Comparison of ENCODE assay signal across 10 mouse cellular contexts in genomic region chr15:89376957-89377356, GRCm38 (mm10). TPM values are rescaled to one million over a fixed set of nuclear protein-coding genes. Genes with fewer than 3 reads are reported as not detected.
DNase-seq lines count a peak whose midpoint lies in the region; ATAC-seq and TF ChIP-seq lines count a peak whose summit lies in the region.
"Had no signal": no experiment of that assay in that cellular context is flagged by ENCODE, and none has a peak within 500 bp of the region (broad histone marks: within the 10 kb centered on the region; RNA-seq: fewer than 3 reads in every experiment).

Tymp (minus strand) TSS chr15:89377039.

- peaks cover 4% of the 10 kb centered on the region for H3K36me3 ChIP-seq in heart, embryonic 11.5 days (ENCODE audit: control insufficient read depth, insufficient read depth, low read length)
- H3K36me3 ChIP-seq in embryonic facial prominence, embryonic 15.5 days = peaks cover 6% of the 10 kb centered on the region
- H3K36me3 ChIP-seq in liver, embryonic 13.5 days = peaks cover 10% of the 10 kb centered on the region

- H3K9me3 ChIP-seq in heart, embryonic 11.5 days (replicated peaks; ENCODE audit: control insufficient read depth, low read length) = no peaks in the 10 kb centered on the region
- H3K9me3 ChIP-seq in embryonic facial prominence, embryonic 15.5 days (replicated peaks) = no peaks in the 10 kb centered on the region
- no peaks in the 10 kb centered on the region for H3K9me3 ChIP-seq in liver, embryonic 13.5 days (replicated peaks)
- H3K9me3 ChIP-seq: forebrain, embryonic 15.5 days had no signal

- H3K4me2 ChIP-seq in heart, embryonic 11.5 days = peak within 1 kb of the TSS; percentile 31
- H3K4me2 ChIP-seq in embryonic facial prominence, embryonic 15.5 days (replicated peaks) = peak within 1 kb of the TSS; percentile 12
- peak within 1 kb of the TSS; percentile 69 for H3K4me2 ChIP-seq in liver, embryonic 13.5 days

- no peak within 1 kb of the TSS for H3K9ac ChIP-seq in heart, embryonic 11.5 days (ENCODE audit: low read depth, low read length)
- H3K9ac ChIP-seq in embryonic facial prominence, embryonic 15.5 days = no peak within 1 kb of the TSS
- no peak within 1 kb of the TSS for H3K9ac ChIP-seq in liver, embryonic 13.5 days

- peak within 1 kb of the TSS; percentile 14; the same call in 1 of the 2 replicates for H3K4me3 ChIP-seq in heart, embryonic 11.5 days (ENCODE audit: low read depth, low read length)
- H3K4me3 ChIP-seq in lung, adult 2 months (replicated peaks; ENCODE audit: extremely low read depth, low read depth, low read length) = no peak within 1 kb of the TSS
- H3K4me3 ChIP-seq in embryonic facial prominence, embryonic 15.5 days (replicated peaks) = no peak within 1 kb of the TSS
- H3K4me3 ChIP-seq in liver, embryonic 13.5 days (replicated peaks) = no peak within 1 kb of the TSS
- H3K4me3 ChIP-seq in layer of hippocampus, adult 2 months = no peak within 1 kb of the TSS

- 15% methylated on average over 16 of the region's 16 CpGs for WGBS in heart, embryonic 11.5 days (ENCODE audit: insufficient replicate concordance)
- WGBS in lung, adult 2 months = 48% methylated on average over 16 of the region's 16 CpGs
- 15% methylated on average over 16 of the region's 16 CpGs for WGBS in embryonic facial prominence, embryonic 15.5 days
- WGBS in liver, embryonic 13.5 days (ENCODE audit: insufficient replicate concordance) = 43% methylated on average over 16 of the region's 16 CpGs

- no peak for ATAC-seq in heart, embryonic 11.5 days (replicated peaks; ENCODE audit: insufficient number of reproducible peaks, low FRiP score, low TSS enrichment)
- no peak for ATAC-seq in embryonic facial prominence, embryonic 15.5 days (ENCODE audit: insufficient number of reproducible peaks, low FRiP score, low TSS enrichment, low read depth)
- ATAC-seq in liver, embryonic 13.5 days (ENCODE audit: low read depth) = no peak
- no peak for ATAC-seq in erythroid progenitor cell, adult 5-6 weeks (replicated peaks; ENCODE audit: low FRiP score, poor library complexity, severe bottlenecking)
- ATAC-seq: forebrain, embryonic 15.5 days; lung, postnatal 0 days had no signal

- H3K27ac ChIP-seq in heart, embryonic 11.5 days (ENCODE audit: low read depth, low read length) = no peak within 1 kb of the TSS
- H3K27ac ChIP-seq in embryonic facial prominence, embryonic 15.5 days (replicated peaks) = no peak within 1 kb of the TSS
- no peak within 1 kb of the TSS for H3K27ac ChIP-seq in liver, embryonic 13.5 days
- H3K27ac ChIP-seq in layer of hippocampus, adult 2 months = no peak within 1 kb of the TSS
- H3K27ac ChIP-seq: forebrain, embryonic 15.5 days had no signal

- H3K27me3 ChIP-seq in heart, embryonic 11.5 days (ENCODE audit: control insufficient read depth, insufficient read depth, low read length) = peaks cover 43% of the 10 kb centered on the region
- peaks cover 45% of the 10 kb centered on the region for H3K27me3 ChIP-seq in embryonic facial prominence, embryonic 15.5 days
- peaks cover 40% of the 10 kb centered on the region for H3K27me3 ChIP-seq in liver, embryonic 13.5 days

- no peak for TF ChIP-seq CTCF in lung, adult 2 months (IDR thresholded peaks at IDR 0.05; ENCODE audit: insufficient read depth, low read length)
- no peak for TF ChIP-seq CTCF in layer of hippocampus, adult 2 months (conservative IDR thresholded peaks at IDR 0.05)

- peaks cover 25% of the 10 kb centered on the region for H3K4me1 ChIP-seq in heart, embryonic 11.5 days (ENCODE audit: control insufficient read depth, insufficient read depth, low read length)
- peaks cover 7% of the 10 kb centered on the region for H3K4me1 ChIP-seq in lung, adult 2 months (ENCODE audit: control insufficient read depth, insufficient read depth, low read length)
- peaks cover 42% of the 10 kb centered on the region for H3K4me1 ChIP-seq in embryonic facial prominence, embryonic 15.5 days
- peaks cover 53% of the 10 kb centered on the region for H3K4me1 ChIP-seq in liver, embryonic 13.5 days (replicated peaks)

- TF ChIP-seq POLR2A in lung, adult 2 months (IDR thresholded peaks at IDR 0.05; ENCODE audit: borderline replicate concordance, extremely low read depth, low read depth, low read length) = no peak

- no peak for DNase-seq in heart, adult 18-20 months
- DNase-seq in lung, adult 2 months = no peak
- DNase-seq in lung, postnatal 14 days = no peak
- no peak for DNase-seq in liver, embryonic 13.5 days
- no peak for DNase-seq in layer of hippocampus, adult 2 months (ENCODE audit: low spot score in 2 of 2)

RNA-seq across cellular contexts. Expression of gene Tymp, which starts in this region (rescaled TPM):
- polyA plus RNA-seq in heart, embryonic 11.5 days (2014; fragmentation: Nextera tagmentation; extraction: Ambion mirVana) = 0.86 and 1.5 TPM in 2 replicates
- total RNA-seq in heart, adult 18-20 months (2021) = under 1 TPM; 0.49 to 0.50 TPM
- 14.4 and 21.5 TPM in 2 replicates for polyA plus RNA-seq in lung, adult 2 months (2012; rRNA removed)
- 1.8 and 2.0 TPM in 2 replicates for polyA plus RNA-seq in embryonic facial prominence, embryonic 15.5 days (2015; fragmentation: Nextera tagmentation; extraction: Ambion mirVana)
- 0.58 and 0.62 TPM in 2 replicates for polyA plus RNA-seq in liver, embryonic 13.5 days (2015; fragmentation: Nextera tagmentation; extraction: Ambion mirVana)
- not detected in 2 replicates for total RNA-seq in erythroid progenitor cell, adult 5-6 weeks (2015; ENCODE audit: low replicate concordance)
- not detected in 2 replicates for total RNA-seq in erythroid progenitor cell, adult 5-6 weeks (2017; ENCODE audit: low replicate concordance)
- 1 to 10 TPM; 1.3 TPM for total RNA-seq in layer of hippocampus, adult 2 months (2021)

Comparison
In these comparisons a context has a peak if more than half of its experiments do, and no peak if none do; other contexts are left out.
1. H3K4me2 ChIP-seq: peak in every context shown above with its lines; median percentile 69 in liver, embryonic 13.5 days; 31 in heart, embryonic 11.5 days; 12 in embryonic facial prominence, embryonic 15.5 days.